Mouse (Mus musculus) kidney, embryonic 14.5 days (tissue): ENCODE measurements at regions not wholly inside any gene's neighbourhood (a gene's known extent, or its start where the extent isn't known, plus 50 kb on each side); places are given as distances from the start of the nearest gene placed in this dataset.

ENCODE experiments used
- ATAC-seq: fragments of 200-750 bp; cut with Nextera tagmentation; 2 replicates; pipeline ENCODE4 v1.8.0; 2017; ENCODE audit warnings: moderate number of reproducible peaks, mild to moderate bottlenecking, moderate TSS enrichment, moderate library complexity; ENCODE audit not compliant: low FRiP score, low TSS enrichment
- H3K27ac ChIP-seq: fragments of 300-500 bp; sonication (generic); 2 replicates; pipeline ENCODE4 v1.5.1; 2014; ENCODE audit warnings: low read depth, mild to moderate bottlenecking, low read length, moderate library complexity, mixed read lengths
- H3K27me3 ChIP-seq: fragments of 300-500 bp; sonication (generic); 2 replicates; pipeline ENCODE4 v1.6.1; 2014; ENCODE audit warnings: mild to moderate bottlenecking, low read length; ENCODE audit not compliant: control insufficient read depth, insufficient read depth
- H3K36me3 ChIP-seq: fragments of 300-500 bp; sonication (generic); 2 replicates; pipeline ENCODE4 v1.6.1; 2014; ENCODE audit warnings: low read length, mixed read lengths; ENCODE audit not compliant: control insufficient read depth, insufficient read depth
- H3K4me1 ChIP-seq: fragments of 300-500 bp; sonication (generic); 2 replicates; pipeline ENCODE4 v1.6.1; 2014; ENCODE audit warnings: low read length, mixed read lengths; ENCODE audit not compliant: control insufficient read depth, insufficient read depth
- H3K4me2 ChIP-seq: fragments of 300-500 bp; sonication (generic); replicated peaks from 2 replicates; pipeline ENCODE4 v1.6.1; 2014; ENCODE audit warnings: low read depth, mild to moderate bottlenecking, low read length
- H3K4me3 ChIP-seq: fragments of 300-500 bp; sonication (generic); 2 replicates; pipeline ENCODE4 v1.5.1; 2014; ENCODE audit warnings: mild to moderate bottlenecking, low read length
- H3K9ac ChIP-seq: fragments of 300-500 bp; sonication (generic); 2 replicates; pipeline ENCODE4 v1.6.1; 2014; ENCODE audit warnings: low read depth, mild to moderate bottlenecking, low read length, moderate library complexity
- H3K9me3 ChIP-seq: fragments of 300-500 bp; sonication (generic); 2 replicates; pipeline ENCODE4 v1.6.1; 2016; ENCODE audit warnings: low read length; ENCODE audit not compliant: control insufficient read depth
- WGBS: fragments of 180-500 bp; shearing (Covaris S2); extraction: QIAGEN DNeasy Blood & Tissue Kit; methylation state at CpG from one replicate; pipeline ENCODE4 v1.1.7; 2014; 5-methylcytosine and 5-hydroxymethylcytosine counted together

GRCm38 (mm10) chr13:81944047-81944446 lies 161.2 kb downstream of the Cetn3 start:
- 14% methylated on average over 9 of the region's 9 CpGs for WGBS
- H3K9me3 ChIP-seq, result no peaks in the 10 kb centered on the region
- no peak overlapping the region for H3K9ac ChIP-seq
- H3K4me3 ChIP-seq, result peak overlapping the region; percentile 16; the same call in 1 of the 2 replicates
- 0 out of 2 replicates have a peak, but pooled peaks cover 6% of the 10 kb centered on the region for H3K4me1 ChIP-seq
- 0 out of 2 replicates have a peak, but pooled peaks have one; percentile 72 for ATAC-seq
- H3K27me3 ChIP-seq, result no peaks in the 10 kb centered on the region
- peak overlapping the region; percentile 30 for H3K4me2 ChIP-seq
- H3K27ac ChIP-seq, result no peak overlapping the region
- H3K36me3 ChIP-seq, result no peaks in the 10 kb centered on the region

GRCm38 (mm10) chr13:81944469-81944868 lies 161.6 kb downstream of the Cetn3 start:
- Histone ChIP-seq H3K4me1 (0 out of 2 replicates have a peak, but pooled peaks cover 6% of the 10 kb centered on the region), H3K27me3 (no peaks in the 10 kb centered on the region), H3K36me3 (no peaks in the 10 kb centered on the region), H3K9me3 (no peaks in the 10 kb centered on the region), H3K4me3 (peak overlapping the region; percentile 16; the same call in 1 of the 2 replicates), H3K4me2 (peak overlapping the region; percentile 30), H3K27ac (no peak overlapping the region), H3K9ac (no peak overlapping the region)
- WGBS, result 56% methylated on average over 6 of the region's 6 CpGs
- peak; percentile 35; the same call in 1 of the 2 replicates for ATAC-seq

DNA sequence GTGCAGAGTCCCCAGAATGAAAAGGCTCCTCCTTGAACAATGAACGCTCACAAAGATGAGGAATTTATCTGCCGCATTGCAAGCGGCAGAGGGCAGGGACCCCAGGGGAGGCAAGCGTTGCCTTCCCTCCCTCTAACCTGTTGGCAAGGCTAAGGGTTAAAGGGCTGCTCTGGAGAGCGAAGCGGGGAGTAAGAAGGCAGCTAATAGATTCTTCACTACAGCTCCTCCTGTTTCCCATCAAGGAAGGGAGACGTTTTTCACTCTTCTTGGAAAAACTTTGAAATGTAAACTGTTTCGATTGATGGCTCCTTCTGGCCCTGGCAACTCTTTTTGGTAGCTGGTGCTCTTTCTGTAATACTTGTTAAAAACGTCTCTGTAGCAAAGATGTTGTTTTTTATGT lies 162.9 kb downstream of the Cetn3 start:
- Histone ChIP-seq H3K27me3 (no peaks in the 10 kb centered on the region), H3K4me1 (0 out of 2 replicates have a peak, but pooled peaks cover 6% of the 10 kb centered on the region), H3K27ac (no peak overlapping the region), H3K9me3 (no peaks in the 10 kb centered on the region), H3K9ac (peak overlapping the region; percentile 1; the same call in 1 of the 2 replicates), H3K4me3 (peak overlapping the region; percentile 17; the same call in 1 of the 2 replicates), H3K36me3 (no peaks in the 10 kb centered on the region), H3K4me2 (peak overlapping the region; percentile 48)
- WGBS, result 7% methylated on average over 9 of the region's 9 CpGs
- ATAC-seq, result peak; percentile 64; the same call in 1 of the 2 replicates

GRCm38 (mm10) chr13:81965431-81965830 lies 182.6 kb downstream of the Cetn3 start:
- no peak overlapping the region for H3K27ac ChIP-seq
- 84% methylated on average over 2 of the region's 2 CpGs for WGBS
- ATAC-seq, result no peak

DNA sequence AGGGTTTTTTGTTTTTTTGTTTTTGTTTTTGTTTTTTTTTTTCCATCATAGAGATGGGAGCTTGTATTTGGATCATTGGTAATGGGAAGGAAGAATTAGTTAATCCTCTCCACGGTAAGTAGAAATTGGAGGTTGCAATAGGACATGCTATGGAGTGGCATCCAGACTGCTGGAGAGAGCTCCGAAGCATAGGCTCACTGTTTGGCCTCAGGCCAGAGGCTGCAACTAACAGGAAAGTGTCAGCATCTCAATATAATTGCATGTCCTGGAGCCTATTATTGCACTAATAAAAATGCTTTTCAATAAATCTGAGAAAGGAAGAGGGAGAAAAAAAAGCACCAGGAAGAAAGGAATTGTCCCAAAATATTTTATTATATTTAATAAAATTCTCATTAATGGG lies 193.0 kb downstream of the Cetn3 start:
- 65% methylated on average over 2 of the region's 2 CpGs for WGBS
- ATAC-seq, result no peak

More at GRCm38 (mm10) chr13:81965431-81965830, 182.6 kb downstream of the Cetn3 start:
- H3K27me3 ChIP-seq, result no peaks in the 10 kb centered on the region
- no peaks in the 10 kb centered on the region for H3K36me3 ChIP-seq
- H3K9me3 ChIP-seq, result no peaks in the 10 kb centered on the region
- no peak overlapping the region for H3K9ac ChIP-seq
- H3K4me2 ChIP-seq, result no peak overlapping the region
- H3K4me3 ChIP-seq, result no peak overlapping the region
- H3K4me1 ChIP-seq, result no peaks in the 10 kb centered on the region

DNA sequence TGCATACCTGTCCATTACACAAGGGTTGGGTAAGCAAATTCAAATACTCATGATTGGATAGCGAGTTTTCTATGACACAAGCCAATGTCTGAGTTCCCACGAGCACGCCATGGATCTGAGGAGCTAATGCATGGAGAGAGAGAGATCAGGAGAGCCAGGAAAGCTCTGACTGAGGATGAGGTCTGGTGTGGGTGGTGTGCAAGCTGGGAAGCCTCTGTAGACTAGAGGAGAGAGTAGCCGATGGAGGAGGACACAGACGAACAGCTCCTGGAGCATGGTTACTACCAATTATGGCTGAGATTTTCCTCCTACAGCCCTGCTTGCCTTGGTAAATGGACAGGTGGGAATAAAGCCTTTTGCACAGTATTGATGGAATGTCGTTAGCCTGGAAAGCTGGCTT lies 195.1 kb downstream of the Cetn3 start:
- whole genome bisulfite sequencing, result 90% methylated on average over 6 of the region's 6 CpGs
- Histone ChIP-seq H3K9me3 (no peaks in the 10 kb centered on the region), H3K4me1 (no peaks in the 10 kb centered on the region), H3K27me3 (no peaks in the 10 kb centered on the region), H3K36me3 (no peaks in the 10 kb centered on the region), H3K27ac (no peak overlapping the region), H3K4me2 (no peak overlapping the region), H3K4me3 (no peak overlapping the region), H3K9ac (no peak overlapping the region)
- no peak for ATAC-seq

More for the DNA sequence above, 193.0 kb downstream of the Cetn3 start:
- no peaks in the 10 kb centered on the region for H3K4me1 ChIP-seq
- H3K9me3 ChIP-seq, result no peaks in the 10 kb centered on the region
- H3K9ac ChIP-seq, result no peak overlapping the region
- H3K4me3 ChIP-seq, result no peak overlapping the region
- H3K27ac ChIP-seq, result no peak overlapping the region
- no peaks in the 10 kb centered on the region for H3K27me3 ChIP-seq
- H3K4me2 ChIP-seq, result no peak overlapping the region
- H3K36me3 ChIP-seq, result no peaks in the 10 kb centered on the region

- Histone ChIP-seq H3K9me3 (no peaks in the 10 kb centered on the region), H3K4me2 (no peak overlapping the region), H3K36me3 (no peaks in the 10 kb centered on the region), H3K27ac (no peak overlapping the region), H3K27me3 (no peaks in the 10 kb centered on the region), H3K4me3 (no peak overlapping the region), H3K9ac (no peak overlapping the region), H3K4me1 (no peaks in the 10 kb centered on the region)
- ATAC-seq, result no peak
Measured at GRCm38 (mm10) chr13:81979289-81979688, 196.4 kb downstream of the Cetn3 start.

- Histone ChIP-seq H3K27me3 (no peaks in the 10 kb centered on the region), H3K36me3 (no peaks in the 10 kb centered on the region), H3K27ac (no peak overlapping the region), H3K9ac (no peak overlapping the region), H3K4me2 (no peak overlapping the region), H3K4me1 (no peaks in the 10 kb centered on the region), H3K9me3 (no peaks in the 10 kb centered on the region), H3K4me3 (no peak overlapping the region)
- WGBS, result 74% methylated on average over 5 of the region's 5 CpGs
- ATAC-seq, result no peak
Measured at GRCm38 (mm10) chr13:81980094-81980493, 197.2 kb downstream of the Cetn3 start.

DNA sequence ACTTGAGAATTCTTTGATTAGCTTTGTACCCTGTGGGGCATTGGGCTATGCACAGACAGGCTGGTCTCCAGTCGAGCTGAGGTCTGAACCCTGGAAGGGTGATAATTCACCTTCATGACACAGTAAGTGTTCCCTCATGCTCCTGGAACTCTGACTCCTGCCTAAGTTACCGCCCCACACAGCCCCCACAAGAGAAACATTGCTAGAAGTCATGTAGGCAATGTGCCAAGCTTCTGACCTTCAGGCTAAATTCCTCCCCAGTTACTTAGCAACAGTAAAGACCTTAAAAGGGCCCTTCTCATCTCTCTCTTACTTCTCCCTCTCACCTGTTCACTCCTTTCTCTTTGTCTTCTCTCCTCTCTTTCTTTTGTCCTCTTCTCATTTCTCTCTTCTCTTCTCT lies 199.6 kb downstream of the Cetn3 start:
- no peak overlapping the region for H3K4me2 ChIP-seq
- 17% methylated on average over 2 of the region's 2 CpGs for WGBS
- no peaks in the 10 kb centered on the region for H3K9me3 ChIP-seq
- no peak overlapping the region for H3K27ac ChIP-seq
- H3K27me3 ChIP-seq, result no peaks in the 10 kb centered on the region
- no peak overlapping the region for H3K9ac ChIP-seq
- H3K36me3 ChIP-seq, result no peaks in the 10 kb centered on the region
- H3K4me1 ChIP-seq, result no peaks in the 10 kb centered on the region
- 0 out of 2 replicates have a peak, but pooled peaks have one; percentile 9 for ATAC-seq
- H3K4me3 ChIP-seq, result no peak overlapping the region
